Mouse (Mus musculus) kidney, postnatal 0 days (tissue): ENCODE measurements at regions not wholly inside any gene's neighbourhood (a gene's known extent, or its start where the extent isn't known, plus 50 kb on each side); places are given as distances from the start of the nearest gene placed in this dataset.

Source experiments
- ATAC-seq: fragments of 200-750 bp; cut with Nextera tagmentation; replicated peaks from 2 replicates; pipeline ENCODE4 v1.8.0; 2017; ENCODE audit warnings: low read depth, moderate number of reproducible peaks, moderate TSS enrichment, moderate library complexity; ENCODE audit not compliant: low FRiP score
- DNase-seq: peaks from one replicate; pipeline ENCODE4 v3.0.0-alpha.2; 2016; ENCODE audit warnings: low spot score
- H3K27ac ChIP-seq: fragments of 300-500 bp; sonication (generic); 2 replicates; pipeline ENCODE4 v1.5.1; 2014; ENCODE audit warnings: mild to moderate bottlenecking
- H3K27me3 ChIP-seq: fragments of 300-500 bp; sonication (generic); 2 replicates; pipeline ENCODE4 v1.6.1; 2014; ENCODE audit warnings: low read length, mixed read lengths; ENCODE audit not compliant: insufficient read depth
- H3K36me3 ChIP-seq: fragments of 300-500 bp; sonication (generic); 2 replicates; pipeline ENCODE4 v1.6.1; 2014; ENCODE audit warnings: low read length, mixed read lengths; ENCODE audit not compliant: insufficient read depth
- H3K4me1 ChIP-seq: fragments of 300-500 bp; sonication (generic); replicated peaks from 2 replicates; pipeline ENCODE4 v1.6.1; 2014; ENCODE audit warnings: antibody characterized with exemption, low read length, mixed read lengths; ENCODE audit not compliant: insufficient read depth
- H3K4me2 ChIP-seq: fragments of 300-500 bp; sonication (generic); 2 replicates; pipeline ENCODE4 v1.6.1; 2014; ENCODE audit warnings: mild to moderate bottlenecking, low read length, moderate library complexity, mixed read lengths
- H3K4me3 ChIP-seq: fragments of 300-500 bp; sonication (generic); replicated peaks from 2 replicates; pipeline ENCODE4 v1.5.1; 2014; ENCODE audit warnings: low read depth, low read length
- H3K9ac ChIP-seq: fragments of 300-500 bp; sonication (generic); 2 replicates; pipeline ENCODE4 v1.6.1; 2014; ENCODE audit warnings: low read depth, low read length
- H3K9me3 ChIP-seq: fragments of 300-500 bp; sonication (generic); replicated peaks from 2 replicates; pipeline ENCODE4 v1.6.1; 2016; ENCODE audit warnings: low read length, inconsistent platforms, mixed read lengths
- CTCF ChIP-seq: IDR thresholded peaks from 2 replicates; pipeline ENCODE4 v1.5.1; 2016; ENCODE audit warnings: antibody characterized with exemption, low read depth, mild to moderate bottlenecking, moderate library complexity
- WGBS: fragments of 180-500 bp; shearing (Covaris S2); extraction: QIAGEN DNeasy Blood & Tissue Kit; methylation state at CpG from one replicate; pipeline ENCODE4 v1.1.7; 2014; 5-methylcytosine and 5-hydroxymethylcytosine counted together

DNA sequence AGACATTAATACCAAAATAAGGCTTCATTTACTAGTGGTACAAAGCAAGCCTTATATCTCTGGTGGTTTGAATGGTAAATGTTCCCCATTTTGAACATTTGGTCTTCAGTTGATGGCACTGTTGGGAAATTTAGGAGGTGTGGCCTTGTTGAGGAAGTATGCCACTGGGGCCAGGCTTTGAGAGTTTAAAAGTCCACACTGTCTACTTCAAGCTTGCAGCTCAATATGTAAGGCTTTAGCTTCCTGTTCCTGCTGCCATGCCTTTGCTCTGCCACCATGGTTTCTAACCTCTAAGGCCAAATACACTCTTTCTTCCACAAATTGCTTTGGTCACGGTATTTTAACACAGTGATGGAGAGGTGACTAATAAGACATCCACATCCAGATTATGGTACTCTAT lies 92.2 kb upstream of the Zfand5 start:
- WGBS, result 90% methylated on average over 1 of the region's 1 CpGs
- DNase-seq (no peak), ATAC-seq (no peak)
- TF ChIP-seq CTCF, result no peak
- H3K4me2 ChIP-seq, result no peak overlapping the region
- H3K27ac ChIP-seq, result no peak overlapping the region
- H3K9ac ChIP-seq, result no peak overlapping the region
- H3K4me1 ChIP-seq, result no peaks in the 10 kb centered on the region
- H3K4me3 ChIP-seq, result no peak overlapping the region
- H3K9me3 ChIP-seq, result no peaks in the 10 kb centered on the region
- no peaks in the 10 kb centered on the region for H3K27me3 ChIP-seq
- no peaks in the 10 kb centered on the region for H3K36me3 ChIP-seq

DNA sequence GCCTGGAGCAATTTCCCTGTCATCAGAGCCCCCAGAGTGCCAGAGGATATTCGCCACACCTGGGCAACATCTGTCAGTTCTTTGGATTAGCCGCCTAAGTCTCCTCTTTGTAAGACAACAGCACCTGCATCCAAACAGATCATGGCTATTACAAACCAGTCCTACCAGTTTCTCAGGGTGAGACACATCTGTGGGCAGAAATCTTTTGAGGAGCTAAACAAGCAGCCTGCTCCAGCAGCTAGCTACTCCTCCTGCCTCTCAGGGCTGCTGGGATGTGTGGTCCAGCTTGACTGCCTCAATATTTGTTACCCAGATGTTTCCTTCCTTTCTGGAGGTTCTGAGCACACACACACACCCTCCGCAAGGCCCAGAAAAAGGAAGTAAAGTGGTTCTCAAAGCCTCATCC lies 96.6 kb upstream of the Zfand5 start:
- Histone ChIP-seq H3K27ac (0 out of 2 replicates have a peak overlapping the region, but pooled peaks have one; percentile 2), H3K36me3 (no peaks in the 10 kb centered on the region), H3K4me3 (no peak overlapping the region), H3K4me2 (no peak overlapping the region), H3K4me1 (peaks cover 13% of the 10 kb centered on the region), H3K27me3 (no peaks in the 10 kb centered on the region), H3K9ac (no peak overlapping the region), H3K9me3 (no peaks in the 10 kb centered on the region)
- no peak for TF ChIP-seq CTCF
- ATAC-seq (no peak), DNase-seq (no peak)
- 81% methylated on average over 3 of the region's 3 CpGs for WGBS

DNA sequence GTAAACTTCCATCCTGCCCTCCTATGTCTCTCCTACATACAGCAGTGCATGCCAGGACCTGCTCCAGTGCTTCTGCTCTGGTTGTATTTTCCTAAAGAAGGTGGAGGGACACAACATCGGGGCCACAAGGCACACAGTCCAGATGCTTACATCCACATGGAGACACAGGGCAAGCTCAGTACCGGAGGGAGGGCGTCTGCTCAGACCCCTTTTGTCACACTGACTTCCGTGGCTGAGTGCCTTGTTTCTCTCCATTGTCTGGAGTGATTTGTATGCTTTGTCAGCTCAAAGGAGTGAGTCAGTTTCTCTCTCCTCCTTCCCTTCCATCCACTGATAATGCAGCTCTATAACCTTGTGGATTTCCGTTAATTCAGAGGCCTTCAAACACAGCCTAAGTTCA lies 97.4 kb upstream of the Zfand5 start:
- DNase-seq, result no peak
- H3K4me3 ChIP-seq, result no peak overlapping the region
- H3K4me1 ChIP-seq, result peaks cover 13% of the 10 kb centered on the region
- WGBS, result 45% methylated on average over 5 of the region's 5 CpGs
- no peaks in the 10 kb centered on the region for H3K36me3 ChIP-seq
- H3K4me2 ChIP-seq, result no peak overlapping the region
- H3K9me3 ChIP-seq, result no peaks in the 10 kb centered on the region
- TF ChIP-seq CTCF, result no peak
- H3K27me3 ChIP-seq, result no peaks in the 10 kb centered on the region
- peak overlapping the region; percentile 37; the same call in 1 of the 2 replicates for H3K27ac ChIP-seq
- ATAC-seq, result no peak; the same call in 1 of the 2 replicates
- H3K9ac ChIP-seq, result no peak overlapping the region

DNA sequence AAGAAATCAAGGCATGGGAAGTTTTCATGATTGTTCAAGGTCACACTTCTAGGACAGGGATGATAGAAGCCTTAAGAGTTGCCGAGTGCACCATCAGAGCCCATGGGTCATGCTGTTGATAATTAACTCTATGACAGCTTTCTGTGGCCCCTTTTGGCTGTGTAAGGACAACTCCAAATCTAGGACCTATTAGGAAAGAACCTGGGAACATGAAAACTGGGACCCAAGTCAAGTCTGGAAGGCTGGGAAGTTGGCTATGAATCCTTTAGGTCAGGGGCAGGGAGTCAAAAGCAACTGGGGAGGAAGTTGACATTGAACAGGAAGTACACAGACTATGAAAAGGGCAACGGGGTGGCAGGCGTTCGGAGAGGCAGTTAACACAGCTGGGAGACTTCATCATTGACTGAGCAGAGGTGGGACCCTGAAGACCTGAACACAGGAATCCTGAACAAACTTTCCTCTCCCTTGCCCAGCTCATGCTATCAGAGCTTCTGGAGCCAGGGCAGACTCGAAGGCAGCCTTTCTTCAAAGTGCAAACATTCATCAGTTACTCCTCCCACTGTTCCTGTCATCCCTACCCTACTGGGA lies 98.1 kb upstream of the Zfand5 start:
- TF ChIP-seq CTCF, result no peak
- ATAC-seq, result no peak
- no peaks in the 10 kb centered on the region for H3K9me3 ChIP-seq
- no peak overlapping the region for H3K4me3 ChIP-seq
- H3K4me1 ChIP-seq, result peaks cover 13% of the 10 kb centered on the region
- H3K27ac ChIP-seq, result peak overlapping the region; percentile 37
- H3K36me3 ChIP-seq, result no peaks in the 10 kb centered on the region
- 28% methylated on average over 5 of the region's 5 CpGs for WGBS
- no peak overlapping the region for H3K9ac ChIP-seq
- peak; percentile 54 for DNase-seq
- no peak overlapping the region for H3K4me2 ChIP-seq
- no peaks in the 10 kb centered on the region for H3K27me3 ChIP-seq

DNA sequence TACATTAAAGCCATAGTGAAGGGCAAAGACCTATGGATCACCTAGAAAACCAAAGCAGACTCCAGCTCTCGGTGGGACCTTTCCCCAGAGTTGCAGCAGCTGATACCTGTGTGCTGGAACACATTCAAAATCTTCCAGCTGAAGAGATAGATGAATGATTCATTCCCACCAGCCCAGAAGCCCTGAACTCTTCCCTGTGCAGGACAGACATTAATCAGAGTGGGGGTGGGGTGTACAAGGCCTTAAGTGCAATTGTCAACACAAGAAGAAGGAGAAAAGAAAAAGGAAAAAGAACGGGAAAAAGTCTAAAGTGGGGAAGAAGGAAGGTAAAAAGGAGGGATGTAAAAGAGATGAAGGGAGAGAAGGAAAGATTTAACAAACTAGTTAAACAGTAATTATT lies 100.9 kb upstream of the Zfand5 start:
- Histone ChIP-seq H3K4me2 (no peak overlapping the region), H3K9me3 (no peaks in the 10 kb centered on the region), H3K4me3 (no peak overlapping the region), H3K9ac (no peak overlapping the region), H3K36me3 (no peaks in the 10 kb centered on the region), H3K27me3 (no peaks in the 10 kb centered on the region), H3K27ac (0 out of 2 replicates have a peak overlapping the region, but pooled peaks have one; percentile 6), H3K4me1 (peaks cover 19% of the 10 kb centered on the region)
- no peak for DNase-seq
- no peak for ATAC-seq
- TF ChIP-seq CTCF, result no peak
- WGBS, result 28% methylated on average over 2 of the region's 2 CpGs

DNA sequence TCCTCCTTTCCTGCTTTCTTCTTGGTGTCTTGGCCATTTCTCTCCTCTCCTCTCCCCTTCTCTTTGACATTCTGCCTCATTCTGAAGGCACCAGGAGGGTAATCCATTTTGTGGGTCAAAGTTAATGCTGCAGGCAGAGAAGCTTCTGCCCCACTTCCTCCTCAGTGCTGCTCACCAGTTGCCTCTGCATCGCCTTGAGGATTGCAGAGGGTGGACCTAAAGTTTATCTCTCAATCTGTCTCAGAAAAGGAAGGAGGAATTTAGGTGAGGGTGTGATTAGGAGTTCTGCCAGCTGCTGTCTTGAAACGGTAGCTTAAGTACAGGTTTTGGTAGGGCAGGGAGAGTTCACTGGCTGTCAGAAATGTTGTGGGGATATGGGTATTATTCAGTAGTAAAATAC lies 101.3 kb upstream of the Zfand5 start:
- no peak for TF ChIP-seq CTCF
- 29% methylated on average over 2 of the region's 2 CpGs for WGBS
- Histone ChIP-seq H3K4me2 (no peak overlapping the region), H3K27me3 (no peaks in the 10 kb centered on the region), H3K9me3 (no peaks in the 10 kb centered on the region), H3K9ac (no peak overlapping the region), H3K27ac (0 out of 2 replicates have a peak overlapping the region, but pooled peaks have one; percentile 6), H3K4me3 (no peak overlapping the region), H3K36me3 (no peaks in the 10 kb centered on the region), H3K4me1 (peaks cover 22% of the 10 kb centered on the region)
- ATAC-seq (no peak), DNase-seq (no peak)

DNA sequence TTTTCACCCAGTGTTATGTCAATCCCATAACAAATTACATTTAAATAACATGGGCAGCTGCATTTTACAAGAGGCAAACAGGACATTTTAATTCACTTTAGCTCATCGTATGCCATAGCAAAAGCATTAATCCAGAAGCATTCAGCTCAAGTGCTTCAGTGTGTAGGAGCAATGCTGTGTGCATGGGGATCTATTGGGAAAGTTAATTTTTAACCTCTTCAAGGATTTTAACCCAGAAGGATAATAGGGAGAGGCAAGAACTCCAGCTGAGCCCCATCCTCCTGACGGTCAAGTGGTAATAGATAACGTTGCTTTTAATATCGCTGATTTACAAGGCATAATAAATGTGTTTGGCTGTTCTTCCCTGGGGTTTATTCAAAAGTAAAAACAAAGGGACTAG lies 105.1 kb upstream of the Zfand5 start:
- WGBS, result 31% methylated on average over 4 of the region's 4 CpGs
- Histone ChIP-seq H3K27me3 (no peaks in the 10 kb centered on the region), H3K4me3 (no peak overlapping the region), H3K9me3 (no peaks in the 10 kb centered on the region), H3K36me3 (no peaks in the 10 kb centered on the region), H3K27ac (no peak overlapping the region), H3K4me1 (peaks cover 22% of the 10 kb centered on the region), H3K4me2 (no peak overlapping the region), H3K9ac (no peak overlapping the region)
- no peak for TF ChIP-seq CTCF
- ATAC-seq (no peak), DNase-seq (no peak)
